Mouse (Mus musculus) heart, embryonic 12.5 days (tissue): Measurements from ENCODE around the gene Ctf1. TPM values are rescaled to one million over a fixed set of nuclear protein-coding genes. Genes with fewer than 3 reads are reported as not detected.
A peak's percentile ranks its signal among the peaks of the same experiment; 100 is the strongest.

Source experiments
- ATAC-seq: fragments of 200-750 bp; cut with Nextera tagmentation; 2 replicates; pipeline ENCODE4 v1.8.0; 2017; ENCODE audit warnings: moderate TSS enrichment, moderate library complexity; ENCODE audit not compliant: insufficient number of reproducible peaks, low FRiP score
- H3K27ac ChIP-seq: fragments of 300-500 bp; sonication (generic); 2 replicates; pipeline ENCODE4 v1.5.1; 2016; ENCODE audit warnings: mild to moderate bottlenecking, moderate library complexity; ENCODE audit not compliant: poor library complexity, severe bottlenecking
- H3K27me3 ChIP-seq: fragments of 300-500 bp; sonication (generic); replicated peaks from 2 replicates; pipeline ENCODE4 v1.6.1; 2016; ENCODE audit warnings: mild to moderate bottlenecking, moderate library complexity
- H3K36me3 ChIP-seq: fragments of 300-500 bp; sonication (generic); 2 replicates; pipeline ENCODE4 v1.6.1; 2016; ENCODE audit warnings: mild to moderate bottlenecking, moderate library complexity
- H3K4me1 ChIP-seq: fragments of 300-500 bp; sonication (generic); replicated peaks from 2 replicates; pipeline ENCODE4 v1.6.1; 2016; ENCODE audit warnings: mild to moderate bottlenecking
- H3K4me2 ChIP-seq: fragments of 300-500 bp; sonication (generic); 2 replicates; pipeline ENCODE4 v1.6.1; 2016; ENCODE audit warnings: mild to moderate bottlenecking, moderate library complexity
- H3K4me3 ChIP-seq: fragments of 300-500 bp; sonication (generic); 2 replicates; pipeline ENCODE4 v1.5.1; 2016; ENCODE audit warnings: mild to moderate bottlenecking
- H3K9ac ChIP-seq: fragments of 300-500 bp; sonication (generic); 2 replicates; pipeline ENCODE4 v1.6.1; 2016; ENCODE audit warnings: mild to moderate bottlenecking, moderate library complexity
- H3K9me3 ChIP-seq: fragments of 300-500 bp; sonication (generic); replicated peaks from 2 replicates; pipeline ENCODE4 v1.6.1; 2016; ENCODE audit warnings: mild to moderate bottlenecking, moderate library complexity
- WGBS: fragments of 180-500 bp; shearing (Covaris S2); methylation state at CpG from one replicate; pipeline ENCODE4 v1.1.7; 2016; 5-methylcytosine and 5-hydroxymethylcytosine counted together
- polyA plus RNA-seq: library from polyadenylated mRNA; unstranded; fragments of >200 nt; fragmentation: Nextera tagmentation; extraction: Ambion mirVana; gene quantifications from 2 replicates; pipeline ENCODE4 v1.2.1, GENCODE M21; 2016

Gene Ctf1
- polyA plus RNA-seq: 4.3 and 5.1 TPM in 2 replicates

DNA sequence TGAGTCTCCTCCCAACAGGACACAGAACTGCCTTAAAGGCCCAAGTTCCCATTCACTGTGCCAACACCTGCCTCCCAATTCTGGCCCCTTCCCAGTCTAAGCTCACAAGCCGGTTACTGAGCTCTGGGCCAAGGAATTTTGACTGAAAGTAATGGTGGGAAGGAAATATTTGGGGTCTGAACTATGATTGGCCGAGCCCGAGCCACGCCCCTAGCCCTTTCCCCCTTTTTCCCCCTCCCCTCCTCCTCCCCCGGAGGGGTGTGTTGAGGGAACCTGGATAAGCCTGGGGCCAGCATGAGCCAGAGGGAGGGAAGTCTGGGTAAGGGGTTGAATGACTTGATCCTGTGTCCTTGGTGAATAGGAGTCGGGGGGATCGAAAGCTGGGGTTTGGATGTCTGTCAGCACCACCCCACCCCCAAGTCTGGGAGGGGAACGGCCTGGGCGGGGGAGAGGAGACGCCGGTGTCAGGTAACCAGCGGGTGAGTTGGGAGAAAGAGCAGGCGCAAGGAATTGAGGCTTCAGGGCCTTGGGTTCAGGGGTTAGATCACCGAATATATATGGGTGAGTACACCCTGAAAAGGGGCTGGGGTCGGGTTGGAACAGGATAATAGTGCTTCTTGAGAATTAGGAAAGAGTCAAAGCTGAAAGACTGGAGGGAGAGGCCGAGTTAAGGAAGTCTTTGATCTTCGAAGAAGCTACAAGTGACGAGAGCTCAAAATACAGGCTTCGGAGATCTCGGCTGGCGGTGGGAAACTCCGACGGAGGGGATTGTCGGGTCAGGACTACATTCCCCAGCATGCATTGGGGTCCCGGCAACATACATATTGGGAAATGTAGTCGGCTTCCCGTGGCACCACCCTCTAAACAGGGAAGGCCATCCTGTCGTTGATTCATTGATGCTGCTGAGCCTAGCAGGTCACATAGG, at the start of gene Ctf1:
Gene Ctf1, plus strand, starts transcription at position 276 of the 925 bp plus-strand sequence.
- Histone ChIP-seq H3K36me3 (no peaks in the 10 kb centered on the region), H3K9me3 (no peaks in the 10 kb centered on the region), H3K4me2 (peak within 1 kb of the TSS; percentile 64), H3K27ac (peak within 1 kb of the TSS; percentile 55), H3K9ac (peak within 1 kb of the TSS; percentile 50), H3K4me1 (peaks cover 26% of the 10 kb centered on the region), H3K27me3 (peaks cover 22% of the 10 kb centered on the region; the same call in 1 of the 2 replicates), H3K4me3 (peak within 1 kb of the TSS; percentile 40)
- 2% methylated on average over 28 of the region's 28 CpGs for WGBS
- ATAC-seq: peak; percentile 39; the same call in 1 of the 2 replicates

DNA sequence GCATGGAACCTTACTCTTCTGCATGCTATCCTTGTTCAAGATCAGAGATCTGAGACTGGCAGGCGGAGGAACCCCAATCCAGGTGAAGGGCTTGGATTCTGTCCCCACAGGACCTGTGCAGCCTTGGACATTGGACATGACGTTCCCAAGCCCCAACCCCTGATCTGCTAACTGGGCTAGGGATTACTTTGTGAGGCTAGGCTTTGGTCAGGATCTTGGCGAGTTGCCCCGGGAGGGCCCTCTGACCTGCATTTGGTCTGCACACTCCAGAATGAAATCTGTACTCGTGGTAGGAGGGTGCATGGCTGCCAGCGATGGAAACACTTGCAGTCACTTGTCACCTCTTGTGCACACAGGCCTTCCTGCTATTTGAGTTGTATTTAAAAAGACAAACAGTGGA, 49.6 kb upstream of the Ctf1 start:
- no peak overlapping the region for H3K9ac ChIP-seq
- H3K27me3 ChIP-seq: 0 out of 2 replicates have a peak, but pooled peaks cover 3% of the 10 kb centered on the region
- H3K36me3 ChIP-seq: peaks cover 6% of the 10 kb centered on the region; the same call in 1 of the 2 replicates
- H3K4me1 ChIP-seq: peaks cover 10% of the 10 kb centered on the region
- H3K4me3 ChIP-seq: no peak overlapping the region
- 75% methylated on average over 6 of the region's 6 CpGs for WGBS
- ATAC-seq: no peak
- H3K27ac ChIP-seq: no peak overlapping the region
- no peaks in the 10 kb centered on the region for H3K9me3 ChIP-seq
- H3K4me2 ChIP-seq: no peak overlapping the region

DNA sequence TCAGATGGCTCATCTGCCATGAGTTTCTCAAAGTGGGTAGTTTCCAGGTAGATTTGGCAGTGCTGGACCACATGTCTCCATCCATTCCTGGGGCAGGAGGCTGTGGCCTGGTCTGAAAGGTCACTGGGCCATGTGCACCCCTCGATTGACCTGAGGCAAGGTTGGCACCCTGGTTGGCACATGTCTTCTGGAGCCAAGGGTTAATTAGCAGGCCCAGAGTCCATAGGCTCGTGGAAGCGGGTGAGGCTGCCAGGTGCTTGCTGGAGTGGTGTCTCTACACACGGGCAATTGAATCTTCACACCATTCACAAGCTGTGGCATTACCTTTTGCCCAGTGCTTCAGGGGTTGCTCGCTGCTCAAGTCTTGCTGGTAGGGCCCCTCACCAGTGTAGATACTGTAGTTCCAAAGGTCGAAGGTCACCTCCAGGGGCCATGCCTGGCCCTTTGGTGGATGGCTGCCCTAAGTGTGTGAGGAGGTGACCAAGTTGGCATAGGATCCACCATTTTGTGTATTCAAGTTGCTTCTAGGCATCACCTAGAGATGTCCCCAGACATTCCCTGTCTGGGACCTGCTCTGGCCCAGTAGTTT, 46.4 kb upstream of the Ctf1 start:
- Histone ChIP-seq H3K4me2 (no peak overlapping the region), H3K27ac (no peak overlapping the region), H3K27me3 (no peaks in the 10 kb centered on the region), H3K9me3 (no peaks in the 10 kb centered on the region), H3K9ac (no peak overlapping the region), H3K36me3 (peaks cover 6% of the 10 kb centered on the region; the same call in 1 of the 2 replicates), H3K4me3 (no peak overlapping the region), H3K4me1 (peaks cover 11% of the 10 kb centered on the region)
- WGBS: 91% methylated on average over 6 of the region's 6 CpGs
- ATAC-seq: no peak

DNA sequence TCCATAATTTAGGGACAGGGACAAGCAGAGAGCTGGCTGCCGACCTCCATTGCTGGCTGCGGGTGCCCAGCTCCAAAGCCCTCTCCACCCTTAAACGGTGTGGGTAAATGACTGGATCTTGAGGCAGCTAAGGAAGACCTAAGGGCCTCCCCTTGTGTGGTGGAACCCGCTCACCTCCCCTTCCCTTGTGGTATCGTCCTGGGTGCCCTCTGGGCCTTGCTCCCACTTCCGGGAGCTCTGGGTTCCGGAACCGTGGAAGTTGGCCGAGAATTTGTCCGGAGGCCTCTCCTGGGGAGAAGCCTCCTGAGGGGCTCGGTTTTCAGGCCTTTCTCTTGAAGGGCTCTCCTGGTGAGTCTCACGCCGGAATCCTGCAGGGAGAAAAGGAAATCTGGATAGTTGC, 45.9 kb upstream of the Ctf1 start:
- peaks cover 11% of the 10 kb centered on the region for H3K4me1 ChIP-seq
- peaks cover 6% of the 10 kb centered on the region; the same call in 1 of the 2 replicates for H3K36me3 ChIP-seq
- H3K9me3 ChIP-seq: no peaks in the 10 kb centered on the region
- H3K4me3 ChIP-seq: no peak overlapping the region
- no peak for ATAC-seq
- 81% methylated on average over 13 of the region's 13 CpGs for WGBS
- no peak overlapping the region for H3K4me2 ChIP-seq
- no peak overlapping the region for H3K27ac ChIP-seq
- no peak overlapping the region for H3K9ac ChIP-seq
- H3K27me3 ChIP-seq: no peaks in the 10 kb centered on the region

DNA sequence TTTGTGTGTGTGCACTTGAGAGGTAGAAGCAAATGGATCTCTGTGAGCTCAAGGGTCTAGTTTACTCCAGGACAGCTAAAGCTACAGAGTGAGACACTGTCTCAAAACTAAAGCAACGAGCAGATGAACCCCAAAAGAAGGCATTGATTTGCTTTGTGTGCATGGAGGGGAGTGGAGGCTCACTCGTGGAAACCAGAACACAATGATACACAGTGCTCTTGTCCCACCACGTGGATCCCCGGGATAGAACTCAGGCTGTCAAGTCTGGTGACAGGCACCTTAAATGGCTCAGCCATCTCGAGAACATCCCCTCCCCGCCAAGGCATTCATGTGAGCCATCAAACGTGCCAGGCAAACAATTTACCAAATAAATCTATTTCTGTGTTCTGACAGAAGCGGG, 45.4 kb upstream of the Ctf1 start:
- Histone ChIP-seq H3K27ac (no peak overlapping the region), H3K4me2 (no peak overlapping the region), H3K9me3 (no peaks in the 10 kb centered on the region), H3K9ac (no peak overlapping the region), H3K27me3 (no peaks in the 10 kb centered on the region), H3K4me1 (peaks cover 11% of the 10 kb centered on the region), H3K4me3 (no peak overlapping the region), H3K36me3 (peaks cover 6% of the 10 kb centered on the region; the same call in 1 of the 2 replicates)
- 41% methylated on average over 8 of the region's 8 CpGs for WGBS
- no peak for ATAC-seq

DNA sequence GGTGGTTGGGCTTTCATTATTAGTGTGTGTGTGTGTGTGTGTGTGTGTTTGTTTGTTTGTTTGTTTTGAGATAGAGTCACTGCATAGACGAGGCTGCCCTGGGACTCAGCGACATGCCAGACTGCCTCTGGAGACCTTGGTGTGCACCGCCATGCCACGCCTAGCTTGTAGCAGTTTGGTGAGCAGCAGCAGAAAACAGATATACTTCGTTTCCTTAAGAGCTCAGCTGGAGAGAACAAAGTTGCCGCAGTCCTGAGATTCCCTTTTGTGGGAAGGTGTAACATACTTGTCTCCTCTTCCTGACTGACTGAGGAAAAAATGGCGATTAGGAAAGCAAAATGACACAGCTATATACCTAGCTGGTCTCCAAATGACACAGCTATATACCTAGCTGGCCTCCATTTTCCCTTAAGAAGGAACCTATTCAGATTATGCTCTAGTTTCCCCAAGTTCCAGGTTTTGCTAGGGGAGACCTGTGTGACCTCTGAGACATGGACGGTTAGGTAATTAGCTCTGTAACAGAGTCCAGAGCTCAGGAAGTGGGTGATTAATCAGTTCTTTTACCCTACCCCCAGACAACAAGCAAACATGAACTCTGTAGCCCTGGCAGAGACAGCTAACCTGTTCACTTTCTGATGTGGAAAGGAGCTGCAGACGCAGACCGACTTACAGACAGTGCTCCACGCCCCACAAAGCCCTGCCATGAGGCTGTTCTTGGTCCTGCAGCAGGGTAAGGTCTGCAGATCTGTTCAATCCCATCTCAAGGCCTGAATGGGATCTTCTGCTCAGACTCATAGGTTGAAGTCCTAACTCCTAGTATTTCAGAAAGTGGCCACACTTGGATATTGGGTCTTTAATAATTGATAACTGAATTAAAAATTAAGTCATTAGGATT, 40.4 kb upstream of the Ctf1 start:
- WGBS: 61% methylated on average over 11 of the region's 11 CpGs
- no peak overlapping the region for H3K4me3 ChIP-seq
- peaks cover 14% of the 10 kb centered on the region for H3K4me1 ChIP-seq
- no peak overlapping the region for H3K4me2 ChIP-seq
- no peaks in the 10 kb centered on the region for H3K9me3 ChIP-seq
- H3K27ac ChIP-seq: no peak overlapping the region
- H3K9ac ChIP-seq: no peak overlapping the region
- H3K27me3 ChIP-seq: no peaks in the 10 kb centered on the region
- ATAC-seq: no peak
- no peaks in the 10 kb centered on the region for H3K36me3 ChIP-seq

DNA sequence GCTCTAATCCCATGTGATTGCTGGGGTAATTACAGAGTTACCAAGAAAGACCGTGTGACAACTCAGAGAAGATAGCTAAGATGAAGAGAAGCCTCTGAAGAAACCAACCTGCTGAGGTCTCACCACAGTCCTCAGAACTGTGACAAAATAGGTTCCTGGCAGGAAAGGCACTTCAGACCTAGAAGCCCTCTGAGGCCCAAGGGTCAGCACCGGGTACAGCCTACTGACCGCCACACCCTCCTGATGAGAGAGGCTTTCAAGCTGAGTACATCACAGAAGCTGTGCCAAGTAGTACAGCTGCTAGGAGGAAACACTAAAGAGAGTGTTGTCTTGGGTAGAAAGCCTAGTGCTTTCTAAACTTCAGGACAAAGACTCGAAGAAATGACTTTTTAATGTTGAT, 39.8 kb upstream of the Ctf1 start:
- Histone ChIP-seq H3K4me1 (peaks cover 8% of the 10 kb centered on the region; the same call in 1 of the 2 replicates), H3K27me3 (no peaks in the 10 kb centered on the region), H3K4me3 (no peak overlapping the region), H3K27ac (no peak overlapping the region), H3K9me3 (no peaks in the 10 kb centered on the region), H3K9ac (no peak overlapping the region), H3K4me2 (no peak overlapping the region), H3K36me3 (no peaks in the 10 kb centered on the region)
- 63% methylated on average over 4 of the region's 4 CpGs for WGBS
- no peak for ATAC-seq

DNA sequence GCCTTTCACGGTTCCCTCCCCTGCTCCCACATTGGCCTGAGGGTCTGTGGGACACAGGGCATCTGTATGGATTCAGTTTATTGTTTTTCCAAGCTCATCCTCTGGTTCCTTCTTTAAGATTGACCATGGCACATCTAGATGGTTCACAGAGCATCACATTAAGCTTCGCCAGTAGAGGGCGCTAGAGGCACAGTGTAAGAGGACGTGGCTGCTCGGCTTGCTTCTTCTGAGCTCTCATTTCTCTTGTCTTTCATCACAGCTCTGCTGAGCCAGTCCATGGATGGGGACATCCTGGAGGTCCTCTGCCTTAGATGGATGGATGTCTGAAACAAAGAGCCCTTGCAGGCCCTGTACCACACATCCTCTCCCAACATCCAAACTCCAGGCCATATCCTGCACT, 37.6 kb upstream of the Ctf1 start:
- no peak overlapping the region for H3K4me3 ChIP-seq
- no peaks in the 10 kb centered on the region for H3K36me3 ChIP-seq
- no peak overlapping the region for H3K27ac ChIP-seq
- no peaks in the 10 kb centered on the region for H3K9me3 ChIP-seq
- peak; percentile 72; the same call in 1 of the 2 replicates for ATAC-seq
- H3K4me2 ChIP-seq: no peak overlapping the region
- peaks cover 5% of the 10 kb centered on the region; the same call in 1 of the 2 replicates for H3K4me1 ChIP-seq
- H3K27me3 ChIP-seq: no peaks in the 10 kb centered on the region
- 0 out of 2 replicates have a peak overlapping the region, but pooled peaks have one; percentile 25 for H3K9ac ChIP-seq
- WGBS: 1% methylated on average over 5 of the region's 5 CpGs

DNA sequence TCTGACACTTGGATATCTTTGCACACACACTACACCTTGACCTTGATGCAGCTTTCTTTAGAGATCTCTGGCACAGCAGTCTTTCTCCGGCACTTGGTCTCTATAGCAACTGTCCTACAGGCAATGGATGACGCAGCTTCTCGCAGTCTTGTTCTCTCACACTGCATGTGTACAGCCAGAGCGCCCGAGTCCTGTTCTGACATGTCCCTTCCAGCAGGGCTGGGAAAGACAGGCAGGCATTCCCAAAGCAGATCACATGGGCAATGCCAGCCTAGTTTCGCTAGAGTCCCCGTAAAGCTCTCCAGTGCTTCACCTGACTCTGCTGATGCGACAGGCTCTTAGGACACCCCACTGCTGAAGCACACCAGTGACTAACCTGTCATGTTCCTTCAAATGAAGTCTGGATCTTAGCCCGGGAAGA, 37.1 kb upstream of the Ctf1 start:
- no peak overlapping the region for H3K4me2 ChIP-seq
- H3K4me3 ChIP-seq: no peak overlapping the region
- H3K36me3 ChIP-seq: no peaks in the 10 kb centered on the region
- H3K27me3 ChIP-seq: no peaks in the 10 kb centered on the region
- peaks cover 5% of the 10 kb centered on the region; the same call in 1 of the 2 replicates for H3K4me1 ChIP-seq
- WGBS: 74% methylated on average over 9 of the region's 9 CpGs
- ATAC-seq: peak; percentile 18; the same call in 1 of the 2 replicates
- no peaks in the 10 kb centered on the region for H3K9me3 ChIP-seq
- H3K9ac ChIP-seq: no peak overlapping the region
- H3K27ac ChIP-seq: no peak overlapping the region

DNA sequence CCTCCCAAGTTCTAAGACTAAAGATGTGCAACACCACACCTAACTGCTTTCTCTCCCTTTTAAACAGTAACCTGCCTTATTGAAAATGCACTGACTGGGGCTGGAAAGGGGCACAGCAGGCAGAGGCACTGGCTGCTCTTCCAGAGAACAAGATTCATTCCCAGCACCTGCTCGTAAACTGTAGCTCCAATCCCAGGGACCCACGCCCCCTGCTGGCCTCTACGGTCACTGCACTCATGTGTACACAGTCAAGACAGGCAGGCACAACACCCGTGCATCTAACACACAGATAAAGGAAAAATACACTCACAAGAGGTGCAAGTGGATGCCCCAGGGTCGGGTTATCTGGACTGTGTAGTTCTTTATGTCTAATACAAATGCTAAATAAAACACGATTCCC, 35.5 kb upstream of the Ctf1 start:
- H3K4me2 ChIP-seq: no peak overlapping the region
- WGBS: 69% methylated on average over 6 of the region's 6 CpGs
- H3K4me1 ChIP-seq: peaks cover 11% of the 10 kb centered on the region
- H3K27me3 ChIP-seq: no peaks in the 10 kb centered on the region
- H3K9me3 ChIP-seq: no peaks in the 10 kb centered on the region
- H3K27ac ChIP-seq: no peak overlapping the region
- no peak overlapping the region for H3K4me3 ChIP-seq
- no peak for ATAC-seq
- H3K9ac ChIP-seq: no peak overlapping the region
- H3K36me3 ChIP-seq: no peaks in the 10 kb centered on the region
